Mouse (Mus musculus): Measurements from ENCODE around the gene Tlr9. TPM values are rescaled to one million over a fixed set of nuclear protein-coding genes. Genes with fewer than 3 reads are reported as not detected.

Tlr9 gene
- polyA plus RNA-seq, 1 experiment from 2014 or later, result not detected

DNA sequence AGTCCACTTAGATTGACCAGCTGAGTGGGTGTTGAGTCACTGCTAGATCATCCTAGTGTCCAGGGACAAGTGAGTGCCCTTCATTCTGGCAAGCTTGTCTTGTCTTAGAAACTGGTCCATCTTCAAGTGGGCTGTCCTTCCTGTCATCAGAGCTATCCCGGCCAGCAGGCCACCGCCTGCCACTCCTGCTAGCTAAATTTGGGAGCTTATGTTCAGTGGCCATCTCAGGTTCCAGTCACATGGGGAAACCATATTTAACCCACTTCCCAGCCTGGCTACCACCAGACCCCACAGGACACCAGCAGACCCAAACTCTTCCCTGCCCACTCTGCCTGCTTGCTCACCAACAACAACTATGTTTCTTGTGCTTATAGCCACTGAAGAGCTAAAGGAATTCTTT lies 15.9 kb upstream of the Tlr9 start:
- Histone ChIP-seq H3K9me3 (replicated peaks) (no peaks in the 10 kb centered on the region), H3K36me3 (0 out of 2 replicates have a peak, but pooled peaks cover 6% of the 10 kb centered on the region), H3K4me1 (peaks cover 49% of the 10 kb centered on the region), H3K27me3 (replicated peaks) (no peaks in the 10 kb centered on the region), H3K27ac (replicated peaks) (no peak overlapping the region), H3K9ac (replicated peaks) (no peak overlapping the region), H3K4me2 (no peak overlapping the region), H3K4me3 (replicated peaks) (no peak overlapping the region)
- ATAC-seq (ENCODE audit: low FRiP score), result no peak
- WGBS, result 92% methylated on average over 2 of the region's 2 CpGs

DNA sequence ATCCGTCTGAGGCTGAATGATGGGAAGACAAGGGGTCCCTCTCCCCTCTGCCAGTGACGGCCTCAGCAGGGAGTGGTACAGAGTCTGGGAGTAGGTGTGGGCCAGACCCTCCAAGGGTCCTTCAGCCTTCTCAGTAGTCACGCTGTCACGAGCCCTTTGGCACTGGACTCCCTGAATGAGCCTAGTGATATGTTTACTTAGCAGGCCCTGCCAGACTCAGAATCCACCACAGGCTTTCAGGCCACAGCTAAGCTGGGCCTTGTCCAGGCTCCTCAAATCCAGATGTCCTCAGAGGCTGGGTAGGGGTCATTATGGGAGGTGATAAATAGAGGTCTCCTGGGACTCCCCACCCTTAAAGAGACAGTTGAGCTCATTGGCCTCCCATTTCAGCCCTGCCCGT lies 14.2 kb upstream of the Tlr9 start:
- Histone ChIP-seq H3K27ac (replicated peaks) (no peak overlapping the region), H3K36me3 (peaks cover 15% of the 10 kb centered on the region), H3K27me3 (replicated peaks) (no peaks in the 10 kb centered on the region), H3K4me1 (peaks cover 52% of the 10 kb centered on the region), H3K9me3 (replicated peaks) (no peaks in the 10 kb centered on the region), H3K4me2 (no peak overlapping the region), H3K4me3 (replicated peaks) (no peak overlapping the region), H3K9ac (replicated peaks) (no peak overlapping the region)
- ATAC-seq (ENCODE audit: low FRiP score), result no peak
- WGBS, result 87% methylated on average over 5 of the region's 5 CpGs

DNA sequence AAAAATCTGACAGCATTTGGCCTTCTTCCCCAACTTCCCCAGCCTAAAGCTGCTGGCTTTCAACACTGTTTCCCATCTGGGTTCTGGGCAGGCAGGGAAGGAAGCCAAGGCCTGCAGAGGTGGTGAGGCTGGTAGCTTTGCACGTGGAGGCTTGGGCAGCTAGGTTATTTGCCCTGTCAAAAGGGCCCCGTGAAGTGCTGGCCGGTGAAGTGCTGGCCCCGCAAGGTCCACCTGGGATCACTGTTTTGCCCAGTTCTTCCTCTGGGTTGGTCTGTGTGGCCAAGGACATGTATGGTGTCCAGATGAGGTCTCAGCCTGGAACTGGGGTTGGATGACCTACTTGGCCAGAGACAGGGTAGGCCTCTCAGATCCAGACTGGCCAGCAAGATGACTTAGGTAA lies 12.4 kb upstream of the Tlr9 start:
- 92% methylated on average over 4 of the region's 4 CpGs for WGBS
- no peak for ATAC-seq (ENCODE audit: low FRiP score)

DNA sequence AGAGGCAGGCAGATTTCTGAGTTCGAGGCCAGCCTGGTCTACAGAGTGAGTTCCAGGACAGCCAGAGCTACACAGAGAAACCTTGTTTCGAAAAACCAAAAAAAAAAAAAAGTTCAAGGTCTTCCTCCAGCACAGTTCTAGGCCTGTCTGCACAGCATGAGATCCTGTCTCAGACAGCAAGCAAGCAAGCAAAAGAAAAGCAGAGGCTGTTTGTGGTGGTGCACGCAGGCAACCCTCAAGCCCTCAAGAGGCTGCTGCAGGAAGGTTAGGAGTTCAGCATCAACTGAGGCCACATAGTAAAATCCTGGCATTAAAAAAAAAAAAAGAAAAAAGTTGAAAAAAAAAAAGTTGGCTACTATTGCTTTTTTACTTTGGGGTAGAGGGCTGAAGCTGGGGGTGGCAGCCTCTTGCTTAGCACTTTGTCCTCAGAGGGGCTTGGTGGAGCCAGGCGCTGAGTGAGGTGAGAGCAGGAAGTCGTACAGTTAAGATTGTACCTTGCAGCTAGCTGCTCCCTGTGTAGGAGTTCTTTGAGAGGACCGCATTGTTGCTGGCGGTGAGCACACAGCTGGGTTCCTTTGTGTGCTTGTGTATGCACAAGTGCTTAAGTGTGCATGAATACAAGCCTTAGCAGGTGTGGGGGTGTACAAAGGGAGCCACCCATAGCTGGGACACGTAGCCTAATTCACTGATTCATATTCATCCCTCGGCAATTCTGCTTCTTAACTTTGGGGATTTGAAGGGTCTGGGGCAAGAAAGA lies 11.4 kb upstream of the Tlr9 start:
- no peaks in the 10 kb centered on the region for H3K27me3 ChIP-seq (replicated peaks)
- peak overlapping the region; percentile 57 for H3K4me2 ChIP-seq
- H3K27ac ChIP-seq (replicated peaks), result peak overlapping the region; percentile 67; the same call in 1 of the 2 replicates
- H3K4me3 ChIP-seq (replicated peaks), result no peak overlapping the region
- WGBS, result 37% methylated on average over 9 of the region's 9 CpGs
- H3K9me3 ChIP-seq (replicated peaks), result no peaks in the 10 kb centered on the region
- H3K36me3 ChIP-seq, result peaks cover 39% of the 10 kb centered on the region
- peaks cover 26% of the 10 kb centered on the region for H3K4me1 ChIP-seq
- ATAC-seq (ENCODE audit: low FRiP score), result no peak
- H3K9ac ChIP-seq (replicated peaks), result 0 out of 2 replicates have a peak overlapping the region, but pooled peaks have one; percentile 28

More for the DNA sequence above, 12.4 kb upstream of the Tlr9 start:
- Histone ChIP-seq H3K27me3 (replicated peaks) (no peaks in the 10 kb centered on the region), H3K4me2 (no peak overlapping the region), H3K9ac (replicated peaks) (no peak overlapping the region), H3K27ac (replicated peaks) (no peak overlapping the region), H3K9me3 (replicated peaks) (no peaks in the 10 kb centered on the region), H3K36me3 (peaks cover 33% of the 10 kb centered on the region), H3K4me1 (peaks cover 34% of the 10 kb centered on the region), H3K4me3 (replicated peaks) (no peak overlapping the region)

DNA sequence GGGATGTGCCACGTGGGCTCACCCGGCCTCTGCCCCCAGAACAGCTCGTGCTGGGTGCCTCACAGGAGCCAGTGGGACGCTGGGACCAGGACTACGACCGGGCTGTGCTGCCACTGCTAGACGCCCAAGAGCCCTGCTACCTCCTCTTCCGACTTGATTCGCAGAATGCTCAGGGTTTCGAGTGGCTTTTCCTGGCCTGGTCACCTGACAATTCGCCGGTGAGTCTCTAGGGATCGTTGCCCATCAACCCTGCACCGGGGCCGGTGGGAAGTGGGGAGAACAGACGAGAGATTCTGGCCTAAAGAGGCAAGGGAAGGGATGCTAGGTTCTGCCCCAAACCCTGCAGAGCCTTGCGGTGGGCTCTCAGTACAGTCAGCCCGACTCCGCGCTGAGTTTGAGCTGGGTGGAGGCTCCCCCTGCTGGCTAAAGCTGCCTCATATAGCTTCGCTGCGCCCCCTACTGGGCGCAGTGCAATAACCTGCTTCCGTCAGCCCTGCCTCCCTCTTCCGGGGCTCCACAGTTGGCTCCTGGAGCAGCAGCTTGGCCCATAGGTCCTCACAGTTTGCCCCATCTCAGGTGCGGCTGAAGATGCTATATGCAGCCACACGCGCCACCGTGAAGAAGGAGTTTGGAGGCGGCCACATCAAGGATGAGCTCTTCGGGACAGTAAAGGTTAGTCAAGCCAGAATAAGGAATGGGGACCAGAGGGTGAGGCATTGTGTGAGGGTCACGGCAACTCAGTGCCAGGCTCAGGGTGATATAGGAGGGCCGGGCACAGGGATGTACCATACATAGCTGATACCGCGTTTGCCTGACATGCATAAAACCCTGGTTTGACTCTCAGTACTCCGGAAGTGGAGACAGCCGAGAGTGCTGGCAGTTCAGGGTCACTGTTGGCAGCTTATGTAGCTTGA lies 10.5 kb upstream of the Tlr9 start:
- peaks cover 43% of the 10 kb centered on the region for H3K36me3 ChIP-seq
- 0 out of 2 replicates have a peak overlapping the region, but pooled peaks have one; percentile 28 for H3K9ac ChIP-seq (replicated peaks)
- H3K4me3 ChIP-seq (replicated peaks), result peak overlapping the region; percentile 29
- peak overlapping the region; percentile 67 for H3K27ac ChIP-seq (replicated peaks)
- H3K27me3 ChIP-seq (replicated peaks), result no peaks in the 10 kb centered on the region
- peak overlapping the region; percentile 57 for H3K4me2 ChIP-seq
- peak; percentile 87 for ATAC-seq (ENCODE audit: low FRiP score)
- H3K4me1 ChIP-seq, result peaks cover 17% of the 10 kb centered on the region
- WGBS, result 20% methylated on average over 37 of the region's 37 CpGs
- H3K9me3 ChIP-seq (replicated peaks), result no peaks in the 10 kb centered on the region

DNA sequence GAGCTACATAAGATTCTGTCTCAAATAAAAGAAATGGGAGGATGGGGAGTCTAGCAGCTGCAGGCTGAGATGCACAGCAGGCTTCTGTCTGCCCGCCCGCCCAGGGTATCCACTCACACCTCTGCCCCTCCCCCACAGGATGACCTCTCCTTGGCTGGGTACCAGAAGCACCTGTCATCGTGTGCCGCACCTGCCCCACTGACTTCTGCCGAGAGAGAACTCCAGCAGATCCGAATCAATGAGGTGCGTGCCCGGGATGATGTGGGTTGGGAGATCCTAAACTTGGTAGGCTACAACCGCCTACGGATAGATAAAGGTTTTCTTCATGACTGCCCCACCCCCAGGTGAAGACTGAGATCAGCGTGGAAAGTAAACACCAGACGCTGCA lies 9.8 kb upstream of the Tlr9 start:
- no peaks in the 10 kb centered on the region for H3K27me3 ChIP-seq (replicated peaks)
- ATAC-seq (ENCODE audit: low FRiP score), result no peak
- no peak overlapping the region for H3K4me2 ChIP-seq
- no peak overlapping the region for H3K27ac ChIP-seq (replicated peaks)
- H3K4me3 ChIP-seq (replicated peaks), result no peak overlapping the region
- WGBS, result 90% methylated on average over 12 of the region's 12 CpGs
- no peak overlapping the region for H3K9ac ChIP-seq (replicated peaks)
- H3K9me3 ChIP-seq (replicated peaks), result no peaks in the 10 kb centered on the region
- H3K4me1 ChIP-seq, result peaks cover 15% of the 10 kb centered on the region
- H3K36me3 ChIP-seq, result peaks cover 43% of the 10 kb centered on the region

DNA sequence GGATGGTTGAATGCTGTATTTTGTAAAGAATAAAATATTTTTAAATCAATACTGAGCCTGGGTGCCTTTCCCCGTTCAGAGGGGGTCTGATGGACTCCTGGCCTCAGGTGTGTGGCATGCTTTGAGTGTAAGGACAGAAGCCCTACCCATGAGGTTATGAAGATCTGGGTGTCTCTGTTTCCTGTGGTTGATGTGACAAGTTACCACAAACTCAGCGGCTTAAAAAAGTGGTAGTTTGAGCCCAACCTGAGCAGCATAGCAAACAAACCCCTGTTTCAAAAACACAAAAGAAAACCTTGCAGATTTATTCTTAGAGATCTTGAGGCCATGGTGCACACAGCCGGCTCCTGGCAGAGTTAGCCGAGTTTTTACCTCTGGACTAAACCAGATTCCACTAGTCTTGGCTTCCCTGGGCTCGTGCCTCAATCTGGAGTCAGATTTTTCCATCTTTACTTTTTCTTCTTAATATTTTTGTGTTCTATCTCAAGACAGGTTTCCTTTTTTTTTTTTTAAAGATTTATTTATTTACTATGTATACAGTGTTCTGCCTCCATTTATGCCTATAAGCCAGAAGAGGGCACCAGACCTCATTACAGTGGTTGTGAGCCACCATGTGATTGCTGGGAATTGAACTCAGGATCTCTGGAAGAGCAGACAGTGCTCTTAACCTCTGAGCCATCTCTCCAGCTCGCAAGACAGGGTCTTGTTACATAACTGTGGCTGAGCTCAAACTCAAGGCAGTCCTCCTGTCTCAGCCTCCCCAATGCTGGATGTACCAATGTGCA lies 6.9 kb upstream of the Tlr9 start:
- ATAC-seq (ENCODE audit: low FRiP score), result no peak

DNA sequence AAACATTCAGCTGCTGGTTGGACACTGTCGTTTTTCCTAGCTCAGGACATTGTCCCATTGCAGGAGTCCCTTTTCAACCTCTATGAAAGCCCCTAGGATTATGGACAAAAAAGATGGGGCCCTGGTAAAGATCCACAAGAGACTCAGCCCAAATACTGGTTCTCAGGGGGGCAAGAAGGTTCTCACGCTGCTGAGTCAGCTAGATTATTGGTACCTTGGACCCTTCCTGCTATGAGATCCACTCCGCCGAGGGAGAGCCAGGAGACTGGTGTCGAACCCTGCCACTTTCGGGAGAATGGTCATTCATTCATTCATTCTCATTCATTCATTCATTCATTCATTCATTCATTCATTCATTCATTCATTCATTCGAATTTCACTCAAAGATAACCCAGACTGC lies 5.4 kb upstream of the Tlr9 start:
- Histone ChIP-seq H3K36me3 (peaks cover 37% of the 10 kb centered on the region), H3K27me3 (replicated peaks) (no peaks in the 10 kb centered on the region), H3K9ac (replicated peaks) (no peak overlapping the region), H3K4me3 (replicated peaks) (no peak overlapping the region), H3K27ac (replicated peaks) (no peak overlapping the region), H3K4me1 (peaks cover 4% of the 10 kb centered on the region), H3K4me2 (no peak overlapping the region), H3K9me3 (replicated peaks) (no peaks in the 10 kb centered on the region)
- no peak for ATAC-seq (ENCODE audit: low FRiP score)
- WGBS, result 89% methylated on average over 7 of the region's 7 CpGs

More for the DNA sequence above, 6.9 kb upstream of the Tlr9 start:
- Histone ChIP-seq H3K36me3 (peaks cover 37% of the 10 kb centered on the region), H3K9ac (replicated peaks) (no peak overlapping the region), H3K9me3 (replicated peaks) (no peaks in the 10 kb centered on the region), H3K27me3 (replicated peaks) (no peaks in the 10 kb centered on the region), H3K4me3 (replicated peaks) (no peak overlapping the region), H3K4me2 (no peak overlapping the region), H3K4me1 (peaks cover 15% of the 10 kb centered on the region), H3K27ac (replicated peaks) (no peak overlapping the region)
- WGBS, result 90% methylated on average over 6 of the region's 6 CpGs

DNA sequence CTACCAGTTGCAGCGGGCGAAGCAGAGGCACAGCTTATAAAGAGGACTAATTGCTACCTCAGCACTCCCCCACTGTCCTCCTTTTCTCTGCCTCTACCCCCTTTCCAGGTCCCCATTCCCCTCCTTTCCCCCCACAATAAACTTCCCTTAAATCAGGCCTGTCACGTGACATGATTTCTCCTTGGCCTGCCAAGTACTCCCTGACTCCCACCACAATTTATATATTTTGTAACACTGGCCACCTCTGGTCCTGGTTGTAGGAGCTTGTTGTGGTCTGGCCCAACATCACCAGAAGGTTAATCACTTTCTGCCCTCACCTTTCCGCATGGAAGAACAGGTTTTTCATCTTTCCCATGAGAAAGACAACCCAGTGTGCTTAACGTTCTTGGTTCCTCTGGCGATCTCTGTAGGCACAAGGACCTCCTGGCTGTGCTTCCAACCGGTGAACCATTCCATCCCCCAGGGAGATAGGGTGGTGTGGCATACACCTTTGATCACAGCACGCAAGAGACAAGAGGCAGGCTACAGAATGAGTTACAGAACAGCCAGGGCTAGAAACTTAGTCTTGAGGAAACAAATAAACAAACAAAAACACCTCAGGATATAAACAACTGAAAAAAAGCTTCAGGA lies 1.4 kb upstream of the Tlr9 start:
- Histone ChIP-seq H3K9me3 (replicated peaks) (no peaks in the 10 kb centered on the region), H3K4me3 (replicated peaks) (no peak overlapping the region), H3K4me1 (peaks cover 4% of the 10 kb centered on the region), H3K27ac (replicated peaks) (no peak overlapping the region), H3K9ac (replicated peaks) (no peak overlapping the region), H3K4me2 (no peak overlapping the region), H3K36me3 (0 out of 2 replicates have a peak, but pooled peaks cover 3% of the 10 kb centered on the region), H3K27me3 (replicated peaks) (peaks cover 9% of the 10 kb centered on the region; the same call in 1 of the 2 replicates)
- WGBS, result 72% methylated on average over 8 of the region's 8 CpGs
- ATAC-seq (ENCODE audit: low FRiP score), result no peak

DNA sequence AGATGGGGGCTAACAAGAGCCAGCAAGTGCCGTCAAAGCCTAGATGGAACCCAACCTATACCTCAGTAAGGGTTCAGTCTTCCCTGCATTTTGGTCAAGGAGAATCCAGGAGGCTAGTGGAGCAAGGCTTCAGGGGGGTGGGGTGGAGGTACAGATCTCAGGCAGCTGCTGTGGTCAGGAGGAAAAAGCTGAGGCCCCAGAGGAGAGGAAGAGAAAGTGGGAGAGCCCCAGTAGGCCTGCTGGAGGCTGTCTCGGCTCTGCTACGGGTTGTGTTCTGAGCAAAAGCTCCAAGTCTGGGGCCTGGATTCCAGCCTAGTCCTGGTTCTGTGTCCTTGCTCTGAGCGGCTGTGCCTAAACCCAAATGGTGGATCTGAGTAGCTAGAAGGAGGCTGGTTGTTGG lies 596 bp downstream of the Tlr9 start:
- WGBS, result 91% methylated on average over 4 of the region's 4 CpGs

More for the DNA sequence above, 596 bp downstream of the Tlr9 start:
- ATAC-seq (ENCODE audit: low FRiP score), result no peak
- H3K9me3 ChIP-seq (replicated peaks), result no peaks in the 10 kb centered on the region
- H3K4me1 ChIP-seq, result peaks cover 11% of the 10 kb centered on the region
- H3K36me3 ChIP-seq, result no peaks in the 10 kb centered on the region
- H3K9ac ChIP-seq (replicated peaks), result no peak overlapping the region
- no peak overlapping the region for H3K4me2 ChIP-seq
- H3K27ac ChIP-seq (replicated peaks), result no peak overlapping the region
- peaks cover 9% of the 10 kb centered on the region; the same call in 1 of the 2 replicates for H3K27me3 ChIP-seq (replicated peaks)
- H3K4me3 ChIP-seq (replicated peaks), result no peak overlapping the region

All from neural tube, embryonic 15.5 days (tissue).